Comparison of ENCODE assay signal across 10 mouse cellular contexts in genomic region chr8:71719218-71719617, GRCm38 (mm10). TPM values are rescaled to one million over a fixed set of nuclear protein-coding genes. Genes with fewer than 3 reads are reported as not detected.
A peak's percentile ranks its signal among the peaks of the same experiment; 100 is the strongest.
DNase-seq lines count a peak whose midpoint lies in the region; ATAC-seq and TF ChIP-seq lines count a peak whose summit lies in the region.
"Had no signal": no experiment of that assay in that cellular context is flagged by ENCODE, and none has a peak within 500 bp of the region (broad histone marks: within the 10 kb centered on the region; RNA-seq: fewer than 3 reads in every experiment).

No protein-coding gene starts in this region.

- H3K9me3 ChIP-seq in hindbrain, embryonic 11.5 days (ENCODE audit: control insufficient read depth, low read length): no peaks in the 10 kb centered on the region
- H3K9me3 ChIP-seq in neural tube, embryonic 13.5 days: no peaks in the 10 kb centered on the region
- H3K9me3 ChIP-seq: stomach, embryonic 15.5 days had no signal

- intact Hi-C loops in left cerebral cortex, postnatal 36 days (cut with DNase I): no loop called here

- TF ChIP-seq POLR2A in brain, embryonic 14.5 days (IDR thresholded peaks at IDR 0.05; ENCODE audit: borderline replicate concordance, extremely low read depth, insufficient read depth, insufficient read length, poor library complexity, severe bottlenecking): no peak

- WGBS in hindbrain, embryonic 11.5 days: 73% methylated on average over 4 of the region's 4 CpGs
- WGBS in neural tube, embryonic 13.5 days: 46% methylated on average over 4 of the region's 4 CpGs

- H3K4me2 ChIP-seq in hindbrain, embryonic 11.5 days (replicated peaks; ENCODE audit: low read depth, low read length): no peak overlapping the region
- H3K4me2 ChIP-seq in neural tube, embryonic 13.5 days: no peak overlapping the region; the same call in 1 of the 2 replicates
- H3K4me2 ChIP-seq: lung, embryonic 14.5 days; stomach, embryonic 15.5 days had no signal

- H3K36me3 ChIP-seq in hindbrain, embryonic 11.5 days (ENCODE audit: control insufficient read depth, insufficient read depth, low read length): no peaks in the 10 kb centered on the region
- peaks cover 40% of the 10 kb centered on the region for H3K36me3 ChIP-seq in neural tube, embryonic 13.5 days
- H3K36me3 ChIP-seq: stomach, embryonic 15.5 days had no signal

- H3K27me3 ChIP-seq in hindbrain, embryonic 11.5 days (ENCODE audit: control insufficient read depth, insufficient read depth, low read length): no peaks in the 10 kb centered on the region; the same call in 1 of the 2 replicates
- H3K27me3 ChIP-seq in neural tube, embryonic 13.5 days: peaks cover 3% of the 10 kb centered on the region; the same call in 1 of the 2 replicates
- H3K27me3 ChIP-seq: stomach, embryonic 15.5 days had no signal

- TF ChIP-seq CTCF in brain, embryonic 14.5 days (IDR thresholded peaks at IDR 0.05; ENCODE audit: borderline replicate concordance, extremely low read depth, insufficient read depth, insufficient read length): no peak

- no peak overlapping the region for H3K9ac ChIP-seq in hindbrain, embryonic 11.5 days (ENCODE audit: low read depth, low read length)
- 0 out of 2 replicates have a peak overlapping the region, but pooled peaks have one; percentile 23 for H3K9ac ChIP-seq in neural tube, embryonic 13.5 days
- H3K9ac ChIP-seq: lung, embryonic 14.5 days; stomach, embryonic 15.5 days had no signal

- ATAC-seq in hindbrain, embryonic 11.5 days (ENCODE audit: low FRiP score): no peak
- peak; percentile 56 for ATAC-seq in neural tube, embryonic 13.5 days (ENCODE audit: low read depth)

- DNase-seq in heart, postnatal 4 days: peak; percentile 70
- no peak for DNase-seq in heart, adult 9 months (ENCODE audit: low spot score in 2 of 2)
- DNase-seq in brain, embryonic 14.5 days (ENCODE audit: low read depth): peak; percentile 88
- no peak for DNase-seq in hindbrain, embryonic 11.5 days (ENCODE audit: low spot score)
- no peak for DNase-seq in kidney, adult 11 months
- DNase-seq in left cerebral cortex, postnatal 36 days (ENCODE audit: low spot score in 2 of 2): no peak
- no peak for DNase-seq in gastrocnemius, adult 18-20 months (ENCODE audit: low spot score)
- DNase-seq: lung, embryonic 14.5 days had no signal

- H3K4me3 ChIP-seq in hindbrain, embryonic 11.5 days (ENCODE audit: low read depth, low read length): no peak overlapping the region
- H3K4me3 ChIP-seq in neural tube, embryonic 13.5 days: no peak overlapping the region
- H3K4me3 ChIP-seq: stomach, embryonic 15.5 days had no signal

- peaks cover 18% of the 10 kb centered on the region for H3K4me1 ChIP-seq in hindbrain, embryonic 11.5 days (replicated peaks; ENCODE audit: control insufficient read depth, insufficient read depth, low read length)
- peaks cover 58% of the 10 kb centered on the region for H3K4me1 ChIP-seq in neural tube, embryonic 13.5 days (replicated peaks)

- peak overlapping the region; percentile 24; the same call in 1 of the 2 replicates for H3K27ac ChIP-seq in hindbrain, embryonic 11.5 days (ENCODE audit: low read depth, low read length)
- H3K27ac ChIP-seq in neural tube, embryonic 13.5 days (replicated peaks): peak overlapping the region; percentile 86
- H3K27ac ChIP-seq: stomach, embryonic 15.5 days had no signal

RNA-seq across cellular contexts. Expression of gene Fcho1, which starts 6.3 kb away (rescaled TPM):
- 1 to 10 TPM; 1.6 to 2.4 TPM for total RNA-seq in heart, postnatal 4 days (2021)
- polyA plus RNA-seq in brain, embryonic 14.5 days (2012; rRNA removed): 146 and 203 TPM in 2 replicates
- 13.6 and 15.0 TPM in 2 replicates for polyA plus RNA-seq in hindbrain, embryonic 11.5 days (2014; fragmentation: Nextera tagmentation; extraction: Ambion mirVana)
- 54.2 and 55.0 TPM in 2 replicates for polyA plus RNA-seq in neural tube, embryonic 13.5 days (2015; fragmentation: Nextera tagmentation; extraction: Ambion mirVana)
- total RNA-seq in left cerebral cortex, postnatal 36 days (2021): 100 to 1,000 TPM; 156 to 193 TPM
- not detected for total RNA-seq in gastrocnemius, adult 18-20 months (2021)

RNA-seq across cellular contexts. Expression of gene B3gnt3, which starts 17.6 kb away (rescaled TPM):
- 1 to 10 TPM; 7.5 to 7.6 TPM for total RNA-seq in heart, postnatal 4 days (2021)
- polyA plus RNA-seq in brain, embryonic 14.5 days (2012; rRNA removed): 0.45 and 0.46 TPM in 2 replicates
- 0.36 and 0.45 TPM in 2 replicates for polyA plus RNA-seq in hindbrain, embryonic 11.5 days (2014; fragmentation: Nextera tagmentation; extraction: Ambion mirVana)
- 0.42 and 0.59 TPM in 2 replicates for polyA plus RNA-seq in neural tube, embryonic 13.5 days (2015; fragmentation: Nextera tagmentation; extraction: Ambion mirVana)
- total RNA-seq in left cerebral cortex, postnatal 36 days (2021): under 1 TPM; 0.52 to 0.75 TPM
- total RNA-seq in gastrocnemius, adult 18-20 months (2021): 1 to 10 TPM; 1.7 to 2.4 TPM

RNA-seq across cellular contexts. Expression of gene Insl3, which starts 30.2 kb away (rescaled TPM):
- 1 to 10 TPM; 6.6 to 6.9 TPM for total RNA-seq in heart, postnatal 4 days (2021)
- polyA plus RNA-seq in brain, embryonic 14.5 days (2012; rRNA removed): 0.60 and 1.1 TPM in 2 replicates
- 0.35 and 0.37 TPM in 2 replicates for polyA plus RNA-seq in hindbrain, embryonic 11.5 days (2014; fragmentation: Nextera tagmentation; extraction: Ambion mirVana)
- 0.46 and 1.0 TPM in 2 replicates for polyA plus RNA-seq in neural tube, embryonic 13.5 days (2015; fragmentation: Nextera tagmentation; extraction: Ambion mirVana)
- total RNA-seq in left cerebral cortex, postnatal 36 days (2021): 1 to 10 TPM in 1 of 2 experiments, under 1 TPM in 1; 0.59 to 1.9 TPM
- under 1 TPM; 0.78 TPM for total RNA-seq in gastrocnemius, adult 18-20 months (2021)

RNA-seq across cellular contexts. Expression of gene Jak3, which starts 43.1 kb away (rescaled TPM):
- 10 to 100 TPM; 15.8 TPM for total RNA-seq in heart, postnatal 4 days (2021)
- 3.7 and 5.1 TPM in 2 replicates for polyA plus RNA-seq in brain, embryonic 14.5 days (2012; rRNA removed)
- polyA plus RNA-seq in hindbrain, embryonic 11.5 days (2014; fragmentation: Nextera tagmentation; extraction: Ambion mirVana): 0.99 and 1.4 TPM in 2 replicates
- polyA plus RNA-seq in neural tube, embryonic 13.5 days (2015; fragmentation: Nextera tagmentation; extraction: Ambion mirVana): 3.9 and 4.0 TPM in 2 replicates
- 1 to 10 TPM; 4.0 to 5.5 TPM for total RNA-seq in left cerebral cortex, postnatal 36 days (2021)
- total RNA-seq in gastrocnemius, adult 18-20 months (2021): 1 to 10 TPM; 1.4 to 2.2 TPM

RNA-seq across cellular contexts. Expression of gene Unc13a, which starts 47.7 kb away (rescaled TPM):
- total RNA-seq in heart, postnatal 4 days (2021): 1 to 10 TPM; 1.3 to 1.4 TPM
- polyA plus RNA-seq in brain, embryonic 14.5 days (2012; rRNA removed): 84.9 and 86.4 TPM in 2 replicates
- polyA plus RNA-seq in hindbrain, embryonic 11.5 days (2014; fragmentation: Nextera tagmentation; extraction: Ambion mirVana): 7.3 and 9.1 TPM in 2 replicates
- polyA plus RNA-seq in neural tube, embryonic 13.5 days (2015; fragmentation: Nextera tagmentation; extraction: Ambion mirVana): 16.6 and 17.7 TPM in 2 replicates
- 100 to 1,000 TPM; 278 to 328 TPM for total RNA-seq in left cerebral cortex, postnatal 36 days (2021)
- not detected for total RNA-seq in gastrocnemius, adult 18-20 months (2021)

Comparison
In these comparisons a context has a peak if more than half of its experiments do, and no peak if none do; other contexts are left out.
1. DNase-seq: peak in heart, postnatal 4 days (single experiment) and brain, embryonic 14.5 days (single experiment); none in heart, adult 9 months (0 of 2), hindbrain, embryonic 11.5 days (single experiment), kidney, adult 11 months (single experiment), left cerebral cortex, postnatal 36 days (0 of 2) and gastrocnemius, adult 18-20 months (single experiment).
2. RNA of gene Fcho1, which starts 6.3 kb away (total RNA-seq): 156 to 193 TPM in left cerebral cortex, postnatal 36 days; 1.6 to 2.4 TPM in heart, postnatal 4 days and not detected in gastrocnemius, adult 18-20 months; every median in the first group is over 10 times any median in the second.